ENCODE assay signal across 8 mouse cellular contexts in the genomic region with DNA sequence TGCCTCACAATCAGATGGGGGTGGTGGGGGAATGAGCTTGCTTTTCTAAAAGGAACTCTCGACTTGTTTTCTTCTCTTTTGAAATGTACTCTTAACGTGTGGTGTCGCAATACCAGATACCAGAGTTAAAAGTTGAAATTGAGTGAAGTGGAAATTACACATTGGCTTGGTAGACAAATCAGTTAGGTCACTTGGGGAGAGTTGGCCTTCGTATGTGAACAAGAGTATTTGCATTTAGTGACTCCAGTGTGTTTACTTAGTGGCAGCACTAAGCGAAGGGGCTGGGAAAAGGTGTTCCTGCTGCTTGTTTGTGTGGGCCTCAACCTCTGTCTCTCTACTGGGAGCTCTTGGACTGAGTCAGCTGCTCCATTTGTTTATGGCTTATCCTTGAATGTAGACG. TPM values are rescaled to one million over a fixed set of nuclear protein-coding genes. Genes with fewer than 3 reads are reported as not detected.
DNase-seq lines count a peak whose midpoint lies in the region; ATAC-seq and TF ChIP-seq lines count a peak whose summit lies in the region.

No protein-coding gene starts in this region.

- 37% methylated on average over 6 of the region's 6 CpGs for WGBS in forebrain, postnatal 0 days
- WGBS in stomach, embryonic 15.5 days = 9% methylated on average over 6 of the region's 6 CpGs

- TF ChIP-seq CTCF in C2C12 (IDR thresholded peaks at IDR 0.05; ENCODE audit: control insufficient read depth, insufficient read depth, insufficient read length) = no peak
- no peak for TF ChIP-seq CTCF in forebrain, postnatal 0 days (IDR thresholded peaks at IDR 0.05; ENCODE audit: low read depth)

- in situ Hi-C loops in ES-E14 (cut with MboI; ENCODE audit: low sequenced_read_pairs in 2 of 2, unreplicated experiment in 2 of 2) = no loop called here

- ATAC-seq in forebrain, postnatal 0 days = no peak
- peak; percentile 57; the same call in 1 of the 2 replicates for ATAC-seq in stomach, embryonic 15.5 days (ENCODE audit: insufficient read depth, low FRiP score, low read depth)

- H3K36me3 ChIP-seq in C2C12 (ENCODE audit: control insufficient read depth, insufficient read depth) (no peaks in the 10 kb centered on the region), ES-E14 (ENCODE audit: control insufficient read depth, insufficient read depth, low read length, poor library complexity, severe bottlenecking) (no peaks in the 10 kb centered on the region)
- H3K36me3 ChIP-seq in forebrain, postnatal 0 days (ENCODE audit: insufficient read depth) = no peaks in the 10 kb centered on the region
- H3K36me3 ChIP-seq in stomach, embryonic 15.5 days = no peaks in the 10 kb centered on the region

- H3K79me3 ChIP-seq in C2C12 (ENCODE audit: low read depth) = peaks cover 39% of the 10 kb centered on the region

- H3K27me3 ChIP-seq in C2C12 (ENCODE audit: control insufficient read depth, insufficient read depth, insufficient read length) = no peaks in the 10 kb centered on the region
- H3K27me3 ChIP-seq in forebrain, postnatal 0 days (ENCODE audit: insufficient read depth, low read length) = no peaks in the 10 kb centered on the region
- H3K27me3 ChIP-seq in stomach, embryonic 15.5 days (replicated peaks) = no peaks in the 10 kb centered on the region

- H3K9ac ChIP-seq in ES-E14 (ENCODE audit: insufficient read depth, low read depth, low read length, poor library complexity, severe bottlenecking) = peak overlapping the region; percentile 91; the same call in 1 of the 2 replicates
- H3K9ac ChIP-seq in forebrain, postnatal 0 days = peak overlapping the region; percentile 89
- peak overlapping the region; percentile 96; the same call in 1 of the 2 replicates for H3K9ac ChIP-seq in stomach, embryonic 15.5 days

- no peak for DNase-seq in ES-E14 (ENCODE audit: low read depth, low spot score)
- no peak for DNase-seq in forebrain, postnatal 0 days
- DNase-seq in lung, adult 18-20 months = peak; percentile 70 to 79
- no peak for DNase-seq in ovary, postnatal 36 days (ENCODE audit: low spot score)
- no peak for DNase-seq in thymus, postnatal 14 days
- DNase-seq in spleen, adult 18-20 months = no peak

- H3K4me3 ChIP-seq in C2C12 (ENCODE audit: insufficient read depth, poor library complexity, severe bottlenecking) (peak overlapping the region; percentile 89), ES-E14 (ENCODE audit: insufficient read depth in 1 of 2, low read depth in 1 of 2, low read length in 2 of 2, poor library complexity in 1 of 2, severe bottlenecking in 1 of 2) (peak overlapping the region; percentile 88 to 94)
- H3K4me3 ChIP-seq in forebrain, postnatal 0 days (ENCODE audit: low read depth, low read length) = peak overlapping the region; percentile 77
- H3K4me3 ChIP-seq in stomach, embryonic 15.5 days (replicated peaks) = peak overlapping the region; percentile 99

- peak overlapping the region; percentile 82 for H3K4me2 ChIP-seq in forebrain, postnatal 0 days (ENCODE audit: low read depth)
- peak overlapping the region; percentile 74 for H3K4me2 ChIP-seq in stomach, embryonic 15.5 days

- peaks cover 60% of the 10 kb centered on the region for H3K79me2 ChIP-seq in C2C12 (ENCODE audit: control insufficient read depth, insufficient read depth)

- no peaks in the 10 kb centered on the region for H3K9me3 ChIP-seq in ES-E14 (ENCODE audit: control insufficient read depth, insufficient read depth, low read depth, low read length)
- no peaks in the 10 kb centered on the region for H3K9me3 ChIP-seq in forebrain, postnatal 0 days (ENCODE audit: low read length)
- H3K9me3 ChIP-seq in stomach, embryonic 15.5 days = no peaks in the 10 kb centered on the region

- no peak overlapping the region for H3K27ac ChIP-seq in ES-E14 (ENCODE audit: insufficient read depth, low read depth, low read length, poor library complexity, severe bottlenecking)
- H3K27ac ChIP-seq in forebrain, postnatal 0 days (ENCODE audit: low read depth, low read length) = no peak overlapping the region
- peak overlapping the region; percentile 88 for H3K27ac ChIP-seq in stomach, embryonic 15.5 days

- peak overlapping the region; percentile 92 for H3ac ChIP-seq in C2C12 (ENCODE audit: control insufficient read depth, insufficient read length, low read depth)

- peaks cover 6 to 7% of the 10 kb centered on the region in 2 experiments for H3K4me1 ChIP-seq in ES-E14 (ENCODE audit: control insufficient read depth in 2 of 2, insufficient read depth in 2 of 2, low read length in 2 of 2, poor library complexity in 1 of 2)
- peaks cover 17% of the 10 kb centered on the region for H3K4me1 ChIP-seq in forebrain, postnatal 0 days (ENCODE audit: insufficient read depth)
- peaks cover 16% of the 10 kb centered on the region; the same call in 1 of the 2 replicates for H3K4me1 ChIP-seq in stomach, embryonic 15.5 days

TF ChIP-seq in C2C12, 6 proteins besides CTCF, POLR2A, EP300 and RAD21:
- TF ChIP-seq FOSL1 (IDR thresholded peaks at IDR 0.05; ENCODE audit: insufficient read depth, low read length, poor library complexity, severe bottlenecking) = no peak
- peak; percentile 64 for TF ChIP-seq CEBPB (IDR thresholded peaks at IDR 0.05; ENCODE audit: low read depth)
- TF ChIP-seq USF1 (IDR thresholded peaks at IDR 0.05; ENCODE audit: low read depth) = no peak
- TF ChIP-seq MYOD1 (IDR thresholded peaks at IDR 0.05; ENCODE audit: control insufficient read depth, insufficient read length, low read depth) = no peak

TF ChIP-seq in ES-E14, 5 proteins besides CTCF, POLR2A, EP300 and RAD21:
- TF ChIP-seq MAFK (IDR thresholded peaks at IDR 0.05; ENCODE audit: insufficient read depth, low read depth, low read length) = no peak
- TF ChIP-seq ZNF384 (IDR thresholded peaks at IDR 0.05; ENCODE audit: low read depth, low read length) = no peak
- no peak for TF ChIP-seq CHD2 (IDR thresholded peaks at IDR 0.05; ENCODE audit: low read depth, low read length)
- no peak for TF ChIP-seq ZC3H11A (IDR thresholded peaks at IDR 0.05; ENCODE audit: borderline replicate concordance, low read depth, low read length)
- no peak for TF ChIP-seq HCFC1 (IDR thresholded peaks at IDR 0.05; ENCODE audit: borderline replicate concordance, insufficient read depth, low read length)
TF ChIP-seq in ES-E14: peak in this region for 0.

RNA-seq across cellular contexts. Expression of a gene that starts 1.0 kb away (rescaled TPM):
- 11.4 TPM for polyA plus RNA-seq in C2C12 (2012; fragmentation: generic; extraction: Trizol)
- 41.7 and 42.6 TPM in 2 replicates for total RNA-seq in ES-E14 (2012; rRNA removed)
- 37.1 and 40.7 TPM in 2 replicates for total RNA-seq in forebrain, postnatal 0 days (2014; rRNA removed)
- 22.0 and 25.5 TPM in 2 replicates for polyA plus RNA-seq in forebrain, postnatal 0 days (2015; fragmentation: Nextera tagmentation; extraction: Ambion mirVana)
- polyA plus RNA-seq in stomach, embryonic 15.5 days (2015; fragmentation: Nextera tagmentation; extraction: Ambion mirVana) = 26.2 and 26.8 TPM in 2 replicates

RNA-seq across cellular contexts. Expression of a gene that starts 29.0 kb away (rescaled TPM):
- polyA plus RNA-seq in C2C12 (2012; fragmentation: generic; extraction: Trizol) = 7.6 TPM
- total RNA-seq in ES-E14 (2012; rRNA removed) = 2.5 and 2.8 TPM in 2 replicates
- 8.4 and 11.4 TPM in 2 replicates for total RNA-seq in forebrain, postnatal 0 days (2014; rRNA removed)
- 6.6 and 6.8 TPM in 2 replicates for polyA plus RNA-seq in forebrain, postnatal 0 days (2015; fragmentation: Nextera tagmentation; extraction: Ambion mirVana)
- polyA plus RNA-seq in stomach, embryonic 15.5 days (2015; fragmentation: Nextera tagmentation; extraction: Ambion mirVana) = 26.1 and 27.4 TPM in 2 replicates

RNA-seq across cellular contexts. Expression of a gene that starts 38.5 kb away (rescaled TPM):
- polyA plus RNA-seq in C2C12 (2012; fragmentation: generic; extraction: Trizol) = 27.3 TPM
- total RNA-seq in ES-E14 (2012; rRNA removed) = 6.2 and 7.6 TPM in 2 replicates
- total RNA-seq in forebrain, postnatal 0 days (2014; rRNA removed) = 14.7 and 23.9 TPM in 2 replicates
- polyA plus RNA-seq in forebrain, postnatal 0 days (2015; fragmentation: Nextera tagmentation; extraction: Ambion mirVana) = 14.0 and 20.9 TPM in 2 replicates
- polyA plus RNA-seq in stomach, embryonic 15.5 days (2015; fragmentation: Nextera tagmentation; extraction: Ambion mirVana) = 28.5 and 30.3 TPM in 2 replicates

RNA-seq across cellular contexts. Expression of a gene that starts 38.5 kb away (rescaled TPM):
- 7.6 TPM for polyA plus RNA-seq in C2C12 (2012; fragmentation: generic; extraction: Trizol)
- total RNA-seq in ES-E14 (2012; rRNA removed) = 1.2 and 2.3 TPM in 2 replicates
- total RNA-seq in forebrain, postnatal 0 days (2014; rRNA removed) = 0.38 and 1.4 TPM in 2 replicates
- polyA plus RNA-seq in forebrain, postnatal 0 days (2015; fragmentation: Nextera tagmentation; extraction: Ambion mirVana) = 0.85 and 1.1 TPM in 2 replicates
- polyA plus RNA-seq in stomach, embryonic 15.5 days (2015; fragmentation: Nextera tagmentation; extraction: Ambion mirVana) = 3.7 and 4.4 TPM in 2 replicates

RNA-seq across cellular contexts. Expression of a gene that starts 43.7 kb away (rescaled TPM):
- polyA plus RNA-seq in C2C12 (2012; fragmentation: generic; extraction: Trizol) = 3.4 TPM
- total RNA-seq in ES-E14 (2012; rRNA removed) = 0.21 and 0.45 TPM in 2 replicates
- total RNA-seq in forebrain, postnatal 0 days (2014; rRNA removed) = 0.15 and 0.90 TPM in 2 replicates
- polyA plus RNA-seq in forebrain, postnatal 0 days (2015; fragmentation: Nextera tagmentation; extraction: Ambion mirVana) = 0.30 and 0.44 TPM in 2 replicates
- 0.08 and 0.24 TPM in 2 replicates for polyA plus RNA-seq in stomach, embryonic 15.5 days (2015; fragmentation: Nextera tagmentation; extraction: Ambion mirVana)

Comparison
In these comparisons a context has a peak if more than half of its experiments do, and no peak if none do; other contexts are left out.
1. DNase-seq: peak in lung, adult 18-20 months (2 of 2); none in ES-E14 (single experiment), forebrain, postnatal 0 days (single experiment), ovary, postnatal 36 days (single experiment), thymus, postnatal 14 days (single experiment) and spleen, adult 18-20 months (0 of 2).
2. Peak in every context shown above with its lines, with median percentiles within 50 percentile points of each other: H3K4me3 ChIP-seq and H3K9ac ChIP-seq.